Mouse (Mus musculus): ENCODE measurements around the gene Ly6f.
"Not testable (repeated sequence)": the region's sequence is repeated elsewhere in the genome, so short reads cannot be mapped to it uniquely, and the experiment has no call there.

The Ly6f gene

GRCm38 (mm10) chr15:75268121-75268520 is at the start of gene Ly6f:
Gene Ly6f, plus strand, starts transcription at chr15:75268421.
- DNase-seq = no peak

- DNase-seq = no peak
Observed at GRCm38 (mm10) chr15:75221942-75222341, 46.3 kb upstream of the Ly6f start.

GRCm38 (mm10) chr15:75237736-75238288 is 30.4 kb upstream of the Ly6f start:
- no peak for DNase-seq

- DNase-seq = no peak
Observed at GRCm38 (mm10) chr15:75240558-75240957, 27.7 kb upstream of the Ly6f start.

- DNase-seq = no peak
Observed at GRCm38 (mm10) chr15:75242756-75243640, 25.2 kb upstream of the Ly6f start.

- DNase-seq = no peak
Observed at GRCm38 (mm10) chr15:75254671-75255070, 13.6 kb upstream of the Ly6f start.

GRCm38 (mm10) chr15:75265863-75266262 is 2.4 kb upstream of the Ly6f start:
- no peak for DNase-seq

- DNase-seq = no peak
Observed at GRCm38 (mm10) chr15:75266626-75267025, 1.6 kb upstream of the Ly6f start.

GRCm38 (mm10) chr15:75268916-75269829 is 952 bp downstream of the Ly6f start:
- no peak for DNase-seq

- DNase-seq = no peak
Observed at GRCm38 (mm10) chr15:75270169-75270568, 1.9 kb downstream of the Ly6f start.

GRCm38 (mm10) chr15:75270691-75271362 is 2.6 kb downstream of the Ly6f start:
- no peak for DNase-seq

GRCm38 (mm10) chr15:75271426-75271825 is 3.2 kb downstream of the Ly6f start:
- DNase-seq = no peak

- no peak for DNase-seq
Observed at GRCm38 (mm10) chr15:75271891-75272290, 3.7 kb downstream of the Ly6f start.

- DNase-seq = not testable (repeated sequence)
Observed at GRCm38 (mm10) chr15:75281991-75282390, 13.8 kb downstream of the Ly6f start.

GRCm38 (mm10) chr15:75286512-75286911 is 18.3 kb downstream of the Ly6f start:
- DNase-seq = not testable (repeated sequence)

- DNase-seq = no peak
Observed at GRCm38 (mm10) chr15:75292377-75292776, 24.2 kb downstream of the Ly6f start.

GRCm38 (mm10) chr15:75293873-75294385 is 25.7 kb downstream of the Ly6f start:
- no peak for DNase-seq

GRCm38 (mm10) chr15:75306101-75306500 is 37.9 kb downstream of the Ly6f start:
- DNase-seq = no peak

- DNase-seq = no peak
Observed at GRCm38 (mm10) chr15:75309186-75309585, 41.0 kb downstream of the Ly6f start.

- DNase-seq = no peak
Observed at GRCm38 (mm10) chr15:75309946-75310345, 41.7 kb downstream of the Ly6f start.

- DNase-seq = no peak
Observed at GRCm38 (mm10) chr15:75314421-75314820, 46.2 kb downstream of the Ly6f start.

- DNase-seq = no peak
Observed at GRCm38 (mm10) chr15:75317255-75317654, 49.0 kb downstream of the Ly6f start.

Data from thymus, postnatal 4 days (tissue).